Mouse (Mus musculus) thymus, adult 2 months (tissue): ENCODE measurements around the gene Dleu7. TPM values are rescaled to one million over a fixed set of nuclear protein-coding genes. Genes with fewer than 3 reads are reported as not detected.

Source experiments
- DNase-seq: peaks from one replicate; pipeline ENCODE4 v3.0.0; 2021
- H3K27ac ChIP-seq: fragments of 200-500 bp; 2 replicates; pipeline ENCODE4 v1.5.1; 2012; ENCODE audit warnings: low read length, control low read depth; ENCODE audit not compliant: control insufficient read depth, insufficient read depth
- H3K27me3 ChIP-seq: fragments of 200-500 bp; 2 replicates; pipeline ENCODE4 v1.6.1; 2012; ENCODE audit warnings: mild to moderate bottlenecking, low read length, moderate library complexity, mixed read lengths; ENCODE audit not compliant: control insufficient read depth, insufficient read depth
- H3K36me3 ChIP-seq: fragments of 200-500 bp; 2 replicates; pipeline ENCODE4 v1.6.1; 2012; ENCODE audit warnings: mild to moderate bottlenecking, low read length, moderate library complexity; ENCODE audit not compliant: control insufficient read depth, insufficient read depth
- H3K4me1 ChIP-seq: fragments of 200-500 bp; replicated peaks from 2 replicates; pipeline ENCODE4 v1.6.1; 2012; ENCODE audit warnings: low read length; ENCODE audit not compliant: control insufficient read depth, insufficient read depth
- H3K4me3 ChIP-seq: fragments of 200-500 bp; 2 replicates; pipeline ENCODE4 v1.5.1; 2012; ENCODE audit warnings: mild to moderate bottlenecking, low read length, control low read depth, moderate library complexity; ENCODE audit not compliant: control insufficient read depth, insufficient read depth
- CTCF ChIP-seq: fragments of 200-500 bp; IDR thresholded peaks from 2 replicates; pipeline ENCODE4 v1.5.1; 2012; ENCODE audit warnings: mild to moderate bottlenecking, control low read depth, low read length, moderate library complexity, borderline replicate concordance; ENCODE audit not compliant: control insufficient read depth, poor library complexity, insufficient read depth; ENCODE audit errors: extremely low read depth
- POLR2A ChIP-seq: fragments of 200-500 bp; IDR thresholded peaks from 2 replicates; pipeline ENCODE4 v1.6.1; 2012; ENCODE audit warnings: mild to moderate bottlenecking, low read length, control low read depth, moderate library complexity; ENCODE audit not compliant: control insufficient read depth, poor library complexity, insufficient read depth; ENCODE audit errors: extremely low read depth
- WGBS: fragments of 180-500 bp; shearing (Covaris S2); methylation state at CpG from one replicate; pipeline ENCODE4 v1.1.7; 2018; 5-methylcytosine and 5-hydroxymethylcytosine counted together
- polyA plus RNA-seq: library from polyadenylated mRNA; depleted of rRNA; stranded (reverse); fragments of >200 nt; gene quantifications from 2 replicates; pipeline ENCODE4 v1.2.3, GENCODE M21; 2012

Dleu7 gene
- polyA plus RNA-seq, 1 experiment: 4.1 TPM

DNA sequence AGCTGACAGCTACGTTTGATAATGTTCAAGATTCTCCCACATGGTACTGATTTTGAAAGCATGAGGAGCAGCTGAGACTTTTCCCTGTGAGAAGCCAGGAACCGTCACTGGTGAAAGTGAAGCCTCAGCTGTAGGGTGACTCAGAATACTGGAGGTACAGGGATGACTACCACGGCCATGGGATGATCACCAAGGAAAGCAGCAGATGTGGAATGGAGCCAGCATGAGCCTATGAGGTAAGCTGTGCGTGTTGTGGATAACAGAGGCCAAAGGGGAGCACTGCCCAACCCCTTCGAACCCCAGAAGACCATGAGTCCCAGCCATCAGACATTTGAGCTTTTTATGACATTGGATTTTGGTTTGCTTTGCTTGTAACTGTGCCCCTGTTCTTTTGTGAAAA, 36.8 kb downstream of the Dleu7 start:
- TF ChIP-seq CTCF: no peak
- H3K36me3 ChIP-seq: no peaks in the 10 kb centered on the region
- DNase-seq: no peak
- no peak overlapping the region for H3K27ac ChIP-seq
- H3K4me3 ChIP-seq: no peak overlapping the region
- 91% methylated on average over 5 of the region's 5 CpGs for WGBS
- no peaks in the 10 kb centered on the region for H3K27me3 ChIP-seq
- no peaks in the 10 kb centered on the region for H3K4me1 ChIP-seq

DNA sequence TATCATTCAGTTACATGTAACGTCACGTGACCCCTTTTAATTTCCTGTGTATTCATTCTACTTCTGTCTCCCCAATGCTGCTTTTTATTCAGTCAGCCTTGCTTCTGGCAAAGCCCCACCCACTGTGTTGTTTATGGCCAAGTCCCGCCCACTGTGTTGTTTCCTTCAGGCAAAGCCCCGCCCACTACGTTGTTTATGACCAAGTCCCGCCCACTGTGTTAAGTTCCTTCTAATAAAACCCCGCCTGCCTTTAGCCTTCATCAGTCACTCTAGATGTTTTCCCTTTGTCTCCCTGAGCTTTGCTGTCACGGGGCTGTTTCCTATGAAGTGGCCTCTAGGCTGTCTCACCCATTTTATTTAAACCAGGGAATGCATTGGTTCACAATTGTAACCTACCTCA, 38.5 kb downstream of the Dleu7 start:
- no peak for DNase-seq
- Histone ChIP-seq H3K27ac (no peak overlapping the region), H3K4me3 (no peak overlapping the region), H3K4me1 (no peaks in the 10 kb centered on the region), H3K27me3 (no peaks in the 10 kb centered on the region), H3K36me3 (no peaks in the 10 kb centered on the region)
- 79% methylated on average over 8 of the region's 8 CpGs for WGBS
- TF ChIP-seq POLR2A: no peak
- TF ChIP-seq CTCF: no peak

DNA sequence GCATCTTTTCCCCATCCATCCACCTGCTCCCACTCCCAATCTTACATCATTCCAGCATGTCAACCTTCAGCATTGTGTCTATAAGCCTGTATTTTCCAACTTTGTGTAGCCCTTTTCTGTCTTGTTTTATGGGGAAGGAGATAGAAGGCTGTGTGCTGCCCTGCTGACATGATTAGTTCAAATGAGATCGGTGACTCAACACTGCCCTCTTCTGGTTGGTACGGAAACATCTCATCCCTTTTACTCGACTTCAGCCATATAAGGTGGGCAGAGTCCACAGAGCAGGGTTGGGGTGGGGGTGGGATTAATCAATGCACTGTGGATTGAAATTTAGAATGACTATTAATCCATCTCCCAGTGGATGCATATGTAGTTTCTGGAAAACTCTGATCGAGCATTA, 40.8 kb downstream of the Dleu7 start:
- Histone ChIP-seq H3K27ac (no peak overlapping the region), H3K4me3 (no peak overlapping the region), H3K4me1 (no peaks in the 10 kb centered on the region), H3K36me3 (no peaks in the 10 kb centered on the region), H3K27me3 (no peaks in the 10 kb centered on the region)
- TF ChIP-seq POLR2A: no peak
- TF ChIP-seq CTCF: no peak
- peak; percentile 53 for DNase-seq
- WGBS: 7% methylated on average over 4 of the region's 4 CpGs

GRCm38 (mm10) chr14:62250046-62250445, 42.8 kb downstream of the Dleu7 start:
- Histone ChIP-seq H3K27me3 (no peaks in the 10 kb centered on the region), H3K27ac (no peak overlapping the region), H3K4me1 (no peaks in the 10 kb centered on the region), H3K36me3 (no peaks in the 10 kb centered on the region), H3K4me3 (no peak overlapping the region)
- WGBS: 87% methylated on average over 3 of the region's 3 CpGs
- TF ChIP-seq CTCF (no peak), POLR2A (no peak)
- no peak for DNase-seq

GRCm38 (mm10) chr14:62249251-62249650, 43.6 kb downstream of the Dleu7 start:
- TF ChIP-seq POLR2A (no peak), CTCF (no peak)

DNA sequence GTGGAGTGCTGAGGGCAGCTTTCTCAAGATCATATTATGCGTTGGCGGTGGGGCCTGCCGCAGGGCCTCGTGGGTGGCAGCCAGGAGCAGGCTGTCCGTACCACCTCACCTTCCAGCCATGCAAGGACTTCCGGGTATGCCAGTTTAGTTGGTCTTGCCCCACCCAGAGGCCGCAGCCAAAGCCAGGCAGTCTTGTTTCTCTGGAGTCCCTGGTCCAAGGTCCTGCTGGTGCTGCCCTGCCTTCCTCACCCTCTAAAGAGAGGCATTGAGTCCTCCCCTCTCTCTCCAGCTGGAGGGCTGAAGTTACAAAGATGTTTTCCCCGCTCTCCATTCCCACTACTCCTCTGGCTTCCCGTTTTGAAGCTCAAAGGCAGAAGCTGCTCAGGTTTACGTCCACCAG, 44.1 kb downstream of the Dleu7 start:
- no peaks in the 10 kb centered on the region for H3K27me3 ChIP-seq
- DNase-seq: no peak
- no peak overlapping the region for H3K4me3 ChIP-seq
- TF ChIP-seq CTCF (no peak), POLR2A (no peak)
- H3K4me1 ChIP-seq: no peaks in the 10 kb centered on the region
- no peak overlapping the region for H3K27ac ChIP-seq
- H3K36me3 ChIP-seq: no peaks in the 10 kb centered on the region
- 92% methylated on average over 10 of the region's 10 CpGs for WGBS

More at GRCm38 (mm10) chr14:62249251-62249650, 43.6 kb downstream of the Dleu7 start:
- no peaks in the 10 kb centered on the region for H3K4me1 ChIP-seq
- no peak overlapping the region for H3K27ac ChIP-seq
- no peak overlapping the region for H3K4me3 ChIP-seq
- H3K27me3 ChIP-seq: no peaks in the 10 kb centered on the region
- 96% methylated on average over 2 of the region's 2 CpGs for WGBS
- H3K36me3 ChIP-seq: no peaks in the 10 kb centered on the region
- no peak for DNase-seq

DNA sequence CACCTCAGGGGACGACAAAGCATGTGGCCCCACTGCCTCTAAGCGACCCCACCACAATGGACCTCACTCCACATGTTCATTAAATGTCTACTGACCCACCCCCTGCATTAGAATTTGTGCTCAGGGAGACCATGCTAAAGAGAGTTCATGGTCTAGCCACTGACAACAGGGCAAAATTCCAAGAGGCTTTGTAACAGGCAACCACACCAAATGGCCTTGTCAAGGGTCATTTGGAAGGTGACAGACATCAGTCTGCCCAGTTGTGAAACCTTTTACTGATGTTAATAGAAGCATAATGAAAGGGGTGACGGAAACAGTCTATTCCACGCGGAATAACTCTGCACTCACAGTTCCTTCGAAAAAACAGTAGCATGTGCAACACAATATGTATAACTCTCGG, 44.5 kb downstream of the Dleu7 start:
- DNase-seq: no peak
- WGBS: 93% methylated on average over 7 of the region's 7 CpGs

More for the DNA sequence above, 44.5 kb downstream of the Dleu7 start:
- no peaks in the 10 kb centered on the region for H3K4me1 ChIP-seq
- H3K36me3 ChIP-seq: no peaks in the 10 kb centered on the region
- no peak overlapping the region for H3K27ac ChIP-seq
- TF ChIP-seq CTCF (no peak), POLR2A (no peak)
- H3K4me3 ChIP-seq: no peak overlapping the region
- H3K27me3 ChIP-seq: no peaks in the 10 kb centered on the region
